Comparison of ENCODE assay signal across 20 mouse cellular contexts in genomic region chr9:83202583-83202982, GRCm38 (mm10). TPM values are rescaled to one million over a fixed set of nuclear protein-coding genes. Genes with fewer than 3 reads are reported as not detected.
A peak's percentile ranks its signal among the peaks of the same experiment; 100 is the strongest.
DNase-seq lines count a peak whose midpoint lies in the region; ATAC-seq and TF ChIP-seq lines count a peak whose summit lies in the region.
"Had no signal": no experiment of that assay in that cellular context is flagged by ENCODE, and none has a peak within 500 bp of the region (broad histone marks: within the 10 kb centered on the region; RNA-seq: fewer than 3 reads in every experiment).

No protein-coding gene starts in this region.

- ATAC-seq in kidney, embryonic 15.5 days (replicated peaks; ENCODE audit: low FRiP score), result no peak
- no peak for ATAC-seq in liver, embryonic 12.5 days
- ATAC-seq in lung, embryonic 16.5 days (ENCODE audit: low read depth), result peak; percentile 38; the same call in 1 of the 2 replicates
- ATAC-seq: forebrain, embryonic 14.5 days had no signal

- no peaks in the 10 kb centered on the region for H3K79me2 ChIP-seq in liver, adult 2 months (ENCODE audit: control insufficient read depth, insufficient read depth, low read length)

- no peaks in the 10 kb centered on the region for H3K9me3 ChIP-seq in kidney, embryonic 15.5 days (replicated peaks)
- no peaks in the 10 kb centered on the region for H3K9me3 ChIP-seq in liver, embryonic 12.5 days (replicated peaks)
- no peaks in the 10 kb centered on the region for H3K9me3 ChIP-seq in lung, embryonic 16.5 days (ENCODE audit: control insufficient read depth, low read length)
- H3K9me3 ChIP-seq: embryonic facial prominence, embryonic 15.5 days; forebrain, embryonic 10.5 days; heart, embryonic 12.5 days had no signal

- H3K27ac ChIP-seq in kidney, adult 2 months (ENCODE audit: insufficient read depth, low read depth, low read length), result no peak overlapping the region
- H3K27ac ChIP-seq in kidney, embryonic 15.5 days, result no peak overlapping the region
- no peak overlapping the region for H3K27ac ChIP-seq in liver, adult 2 months (replicated peaks; ENCODE audit: insufficient read depth, low read depth, low read length)
- H3K27ac ChIP-seq in liver, embryonic 12.5 days, result no peak overlapping the region
- no peak overlapping the region for H3K27ac ChIP-seq in lung, embryonic 16.5 days (ENCODE audit: low read length)
- H3K27ac ChIP-seq: embryonic facial prominence, embryonic 15.5 days; forebrain, embryonic 10.5 days; gastrocnemius, adult 2 months had no signal

- WGBS in kidney, adult 2 months, result 58% methylated on average over 5 of the region's 5 CpGs
- WGBS in kidney, embryonic 15.5 days, result 77% methylated on average over 5 of the region's 5 CpGs
- 17% methylated on average over 5 of the region's 5 CpGs for WGBS in liver, adult 2 months
- WGBS in liver, embryonic 12.5 days (ENCODE audit: insufficient replicate concordance), result 57% methylated on average over 5 of the region's 5 CpGs
- WGBS in lung, embryonic 16.5 days, result 48% methylated on average over 5 of the region's 5 CpGs
- 55% methylated on average over 5 of the region's 5 CpGs for WGBS in lung, adult 2 months

- no peak overlapping the region for H3K9ac ChIP-seq in kidney, embryonic 15.5 days
- H3K9ac ChIP-seq in liver, adult 2 months (ENCODE audit: low read depth, low read length), result no peak overlapping the region
- H3K9ac ChIP-seq in liver, embryonic 12.5 days, result no peak overlapping the region
- H3K9ac ChIP-seq in lung, embryonic 16.5 days (ENCODE audit: low read length), result no peak overlapping the region
- H3K9ac ChIP-seq: embryonic facial prominence, embryonic 15.5 days; heart, embryonic 12.5 days had no signal

- TF ChIP-seq POLR2A in kidney, adult 2 months (IDR thresholded peaks at IDR 0.05; ENCODE audit: low read depth, low read length), result no peak
- TF ChIP-seq POLR2A in liver, adult 2 months (IDR thresholded peaks at IDR 0.05; ENCODE audit: extremely low read depth, insufficient read depth, low read length), result no peak
- no peak for TF ChIP-seq POLR2A in lung, adult 2 months (IDR thresholded peaks at IDR 0.05; ENCODE audit: borderline replicate concordance, extremely low read depth, low read depth, low read length)

- no peaks in the 10 kb centered on the region for H3K27me3 ChIP-seq in kidney, adult 2 months (replicated peaks; ENCODE audit: control insufficient read depth, insufficient read depth, low read length)
- H3K27me3 ChIP-seq in kidney, embryonic 15.5 days, result no peaks in the 10 kb centered on the region
- no peaks in the 10 kb centered on the region for H3K27me3 ChIP-seq in liver, adult 2 months (ENCODE audit: control insufficient read depth, insufficient read depth, low read length)
- H3K27me3 ChIP-seq in liver, embryonic 12.5 days (replicated peaks), result no peaks in the 10 kb centered on the region
- H3K27me3 ChIP-seq in lung, embryonic 16.5 days (ENCODE audit: control insufficient read depth, insufficient read depth, low read depth, low read length), result no peaks in the 10 kb centered on the region
- H3K27me3 ChIP-seq: embryonic facial prominence, embryonic 15.5 days; heart, embryonic 12.5 days had no signal

- TF ChIP-seq CTCF in kidney, adult 2 months (conservative IDR thresholded peaks at IDR 0.05; ENCODE audit: insufficient read depth, insufficient read length, low read depth, low read length), result no peak
- no peak for TF ChIP-seq CTCF in liver, adult 2 months (IDR thresholded peaks at IDR 0.05; ENCODE audit: low read depth, low read length)
- TF ChIP-seq CTCF in lung, adult 2 months (IDR thresholded peaks at IDR 0.05; ENCODE audit: insufficient read depth, low read length), result no peak

- peak; percentile 63 for DNase-seq in kidney, adult 2 months
- DNase-seq in liver, adult 2 months (ENCODE audit: extremely low read depth, low read depth, low spot score), result peak; percentile 73
- DNase-seq in lung, adult 2 months, result no peak
- no peak for DNase-seq in urinary bladder, postnatal 4 days (ENCODE audit: low spot score in 2 of 2)
- DNase-seq: adrenal gland, postnatal 10 days; cerebellum, adult 11 months; cerebellum, adult 8-10 months; cerebellum, postnatal 14 days; embryo, embryonic 11 days; gastrocnemius, adult 2 months; gastrocnemius, postnatal 25 days had no signal

- H3K36me3 ChIP-seq in kidney, adult 2 months (ENCODE audit: control insufficient read depth, insufficient read depth, low read length), result no peaks in the 10 kb centered on the region
- H3K36me3 ChIP-seq in kidney, embryonic 15.5 days, result no peaks in the 10 kb centered on the region
- H3K36me3 ChIP-seq in liver, adult 2 months (ENCODE audit: control insufficient read depth, insufficient read depth, low read length), result no peaks in the 10 kb centered on the region
- no peaks in the 10 kb centered on the region for H3K36me3 ChIP-seq in liver, embryonic 12.5 days
- no peaks in the 10 kb centered on the region for H3K36me3 ChIP-seq in lung, embryonic 16.5 days (ENCODE audit: control insufficient read depth, insufficient read depth, low read length)
- H3K36me3 ChIP-seq: embryonic facial prominence, embryonic 15.5 days; forebrain, embryonic 10.5 days; heart, embryonic 12.5 days had no signal

- H3K4me3 ChIP-seq in kidney, adult 2 months (ENCODE audit: insufficient read depth, low read depth, low read length), result no peak overlapping the region
- H3K4me3 ChIP-seq in kidney, embryonic 15.5 days (replicated peaks), result no peak overlapping the region
- H3K4me3 ChIP-seq in liver, adult 2 months (ENCODE audit: insufficient read depth, low read depth, low read length), result no peak overlapping the region
- no peak overlapping the region for H3K4me3 ChIP-seq in liver, embryonic 12.5 days
- no peak overlapping the region for H3K4me3 ChIP-seq in lung, embryonic 16.5 days (ENCODE audit: low read length)
- no peak overlapping the region for H3K4me3 ChIP-seq in lung, adult 2 months (replicated peaks; ENCODE audit: extremely low read depth, low read depth, low read length)
- H3K4me3 ChIP-seq: embryonic facial prominence, embryonic 15.5 days; erythroblast, embryonic 14.5 days; forebrain, embryonic 10.5 days; gastrocnemius, adult 2 months; heart, embryonic 12.5 days had no signal

- H3K4me2 ChIP-seq in kidney, embryonic 15.5 days, result no peak overlapping the region
- no peak overlapping the region for H3K4me2 ChIP-seq in liver, embryonic 12.5 days
- no peak overlapping the region for H3K4me2 ChIP-seq in lung, embryonic 16.5 days (ENCODE audit: low read depth, low read length)
- H3K4me2 ChIP-seq: embryonic facial prominence, embryonic 15.5 days; heart, embryonic 12.5 days had no signal

- H3K4me1 ChIP-seq in kidney, adult 2 months (ENCODE audit: control insufficient read depth, insufficient read depth, low read length), result no peaks in the 10 kb centered on the region
- H3K4me1 ChIP-seq in kidney, embryonic 15.5 days, result no peaks in the 10 kb centered on the region
- H3K4me1 ChIP-seq in liver, adult 2 months (ENCODE audit: control insufficient read depth, insufficient read depth, low read length), result peaks cover 2% of the 10 kb centered on the region
- H3K4me1 ChIP-seq in liver, embryonic 12.5 days, result no peaks in the 10 kb centered on the region
- H3K4me1 ChIP-seq in lung, embryonic 16.5 days (replicated peaks; ENCODE audit: control insufficient read depth, insufficient read depth, low read length), result 0 out of 2 replicates have a peak, but pooled peaks cover 3% of the 10 kb centered on the region
- no peaks in the 10 kb centered on the region for H3K4me1 ChIP-seq in lung, adult 2 months (ENCODE audit: control insufficient read depth, insufficient read depth, low read length)
- H3K4me1 ChIP-seq: forebrain, embryonic 10.5 days; heart, embryonic 12.5 days had no signal

RNA-seq across cellular contexts. Expression of gene Hmgn3, which starts 56.1 kb away (rescaled TPM):
- 6.5 and 8.7 TPM in 2 replicates for polyA plus RNA-seq in kidney, adult 2 months (2012; rRNA removed)
- 113 and 121 TPM in 2 replicates for polyA plus RNA-seq in kidney, embryonic 15.5 days (2015; fragmentation: Nextera tagmentation; extraction: Ambion mirVana)
- total RNA-seq in liver, adult 2 months (2014; rRNA removed), result 1.0 and 1.5 TPM in 2 replicates
- polyA plus RNA-seq in liver, adult 2 months (2012; rRNA removed), result 0.48 and 0.90 TPM in 2 replicates
- polyA plus RNA-seq in liver, embryonic 12.5 days (2016; fragmentation: Nextera tagmentation; extraction: Ambion mirVana), result 4.6 and 8.7 TPM in 2 replicates
- 72.8 and 92.0 TPM in 2 replicates for polyA plus RNA-seq in lung, embryonic 16.5 days (2015; fragmentation: Nextera tagmentation; extraction: Ambion mirVana)
- 6.2 and 8.9 TPM in 2 replicates for polyA plus RNA-seq in lung, adult 2 months (2012; rRNA removed)
- total RNA-seq: MEL had no signal
- polyA plus RNA-seq: erythroblast, embryonic 14.5 days had no signal

Comparison
In these comparisons a context has a peak if more than half of its experiments do, and no peak if none do; other contexts are left out.
1. DNase-seq: peak in kidney, adult 2 months (single experiment) and liver, adult 2 months (single experiment); none in lung, adult 2 months (single experiment) and urinary bladder, postnatal 4 days (0 of 2).